Mouse (Mus musculus) kidney, embryonic 14.5 days (tissue): ENCODE data around the gene Tbx4. TPM values are rescaled to one million over a fixed set of nuclear protein-coding genes. Genes with fewer than 3 reads are reported as not detected.

Experiments
- ATAC-seq: fragments of 200-750 bp; cut with Nextera tagmentation; 2 replicates; pipeline ENCODE4 v1.8.0; 2017; ENCODE audit warnings: moderate number of reproducible peaks, mild to moderate bottlenecking, moderate TSS enrichment, moderate library complexity; ENCODE audit not compliant: low FRiP score, low TSS enrichment
- H3K27ac ChIP-seq: fragments of 300-500 bp; sonication (generic); 2 replicates; pipeline ENCODE4 v1.5.1; 2014; ENCODE audit warnings: low read depth, mild to moderate bottlenecking, low read length, moderate library complexity, mixed read lengths
- H3K27me3 ChIP-seq: fragments of 300-500 bp; sonication (generic); 2 replicates; pipeline ENCODE4 v1.6.1; 2014; ENCODE audit warnings: mild to moderate bottlenecking, low read length; ENCODE audit not compliant: control insufficient read depth, insufficient read depth
- H3K36me3 ChIP-seq: fragments of 300-500 bp; sonication (generic); 2 replicates; pipeline ENCODE4 v1.6.1; 2014; ENCODE audit warnings: low read length, mixed read lengths; ENCODE audit not compliant: control insufficient read depth, insufficient read depth
- H3K4me1 ChIP-seq: fragments of 300-500 bp; sonication (generic); 2 replicates; pipeline ENCODE4 v1.6.1; 2014; ENCODE audit warnings: low read length, mixed read lengths; ENCODE audit not compliant: control insufficient read depth, insufficient read depth
- H3K4me2 ChIP-seq: fragments of 300-500 bp; sonication (generic); replicated peaks from 2 replicates; pipeline ENCODE4 v1.6.1; 2014; ENCODE audit warnings: low read depth, mild to moderate bottlenecking, low read length
- H3K4me3 ChIP-seq: fragments of 300-500 bp; sonication (generic); 2 replicates; pipeline ENCODE4 v1.5.1; 2014; ENCODE audit warnings: mild to moderate bottlenecking, low read length
- H3K9ac ChIP-seq: fragments of 300-500 bp; sonication (generic); 2 replicates; pipeline ENCODE4 v1.6.1; 2014; ENCODE audit warnings: low read depth, mild to moderate bottlenecking, low read length, moderate library complexity
- H3K9me3 ChIP-seq: fragments of 300-500 bp; sonication (generic); 2 replicates; pipeline ENCODE4 v1.6.1; 2016; ENCODE audit warnings: low read length; ENCODE audit not compliant: control insufficient read depth
- WGBS: fragments of 180-500 bp; shearing (Covaris S2); extraction: QIAGEN DNeasy Blood & Tissue Kit; methylation state at CpG from one replicate; pipeline ENCODE4 v1.1.7; 2014; 5-methylcytosine and 5-hydroxymethylcytosine counted together
- polyA plus RNA-seq: library from polyadenylated mRNA; unstranded; fragments of >200 nt; fragmentation: Nextera tagmentation; extraction: Ambion mirVana; gene quantifications from 2 replicates; pipeline ENCODE4 v1.2.1, GENCODE M21; 2014

The Tbx4 gene
- polyA plus RNA-seq, 1 experiment from 2014 or later = not detected

DNA sequence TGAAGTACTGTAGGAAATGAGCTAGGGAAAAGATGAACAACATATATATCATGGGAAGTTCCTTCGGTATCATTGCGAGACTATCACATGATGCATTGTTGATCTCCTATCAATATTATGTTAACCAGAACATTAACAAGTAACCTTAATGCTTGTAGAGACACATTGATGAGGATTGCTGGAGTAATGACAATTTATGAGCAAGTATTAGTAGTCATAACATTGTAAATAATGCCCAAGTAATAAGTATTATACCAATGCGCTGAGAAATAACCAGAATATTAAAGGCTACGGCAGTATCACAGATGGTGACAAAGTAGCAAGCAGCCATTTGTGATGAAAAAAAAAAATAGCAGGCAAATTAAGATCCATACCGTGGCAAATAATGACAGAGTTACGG lies 1.1 kb downstream of the Tbx4 start:
- H3K36me3 ChIP-seq = no peaks in the 10 kb centered on the region
- peaks cover 84% of the 10 kb centered on the region for H3K27me3 ChIP-seq
- no peak overlapping the region for H3K4me3 ChIP-seq
- H3K9ac ChIP-seq = no peak overlapping the region
- no peaks in the 10 kb centered on the region for H3K9me3 ChIP-seq
- WGBS = 23% methylated on average over 6 of the region's 6 CpGs
- H3K4me2 ChIP-seq = no peak overlapping the region
- H3K27ac ChIP-seq = no peak overlapping the region
- no peaks in the 10 kb centered on the region for H3K4me1 ChIP-seq
- no peak for ATAC-seq

GRCm38 (mm10) chr11:85887801-85888450 lies 1.7 kb downstream of the Tbx4 start:
- 3% methylated on average over 17 of the region's 17 CpGs for WGBS
- no peaks in the 10 kb centered on the region for H3K4me1 ChIP-seq
- no peaks in the 10 kb centered on the region for H3K36me3 ChIP-seq
- peaks cover 87% of the 10 kb centered on the region for H3K27me3 ChIP-seq
- no peak overlapping the region for H3K27ac ChIP-seq
- no peak overlapping the region for H3K4me2 ChIP-seq
- no peak overlapping the region; the same call in 1 of the 2 replicates for H3K4me3 ChIP-seq
- H3K9ac ChIP-seq = no peak overlapping the region
- H3K9me3 ChIP-seq = no peaks in the 10 kb centered on the region
- no peak for ATAC-seq

GRCm38 (mm10) chr11:85888451-85888961 lies 2.3 kb downstream of the Tbx4 start:
- Histone ChIP-seq H3K9ac (no peak overlapping the region), H3K27ac (no peak overlapping the region), H3K4me2 (0 out of 2 replicates have a peak overlapping the region, but pooled peaks have one; percentile 1), H3K36me3 (no peaks in the 10 kb centered on the region), H3K27me3 (peaks cover 93% of the 10 kb centered on the region), H3K4me3 (no peak overlapping the region; the same call in 1 of the 2 replicates), H3K9me3 (no peaks in the 10 kb centered on the region), H3K4me1 (no peaks in the 10 kb centered on the region)
- peak; percentile 58; the same call in 1 of the 2 replicates for ATAC-seq
- 2% methylated on average over 26 of the region's 26 CpGs for WGBS

DNA sequence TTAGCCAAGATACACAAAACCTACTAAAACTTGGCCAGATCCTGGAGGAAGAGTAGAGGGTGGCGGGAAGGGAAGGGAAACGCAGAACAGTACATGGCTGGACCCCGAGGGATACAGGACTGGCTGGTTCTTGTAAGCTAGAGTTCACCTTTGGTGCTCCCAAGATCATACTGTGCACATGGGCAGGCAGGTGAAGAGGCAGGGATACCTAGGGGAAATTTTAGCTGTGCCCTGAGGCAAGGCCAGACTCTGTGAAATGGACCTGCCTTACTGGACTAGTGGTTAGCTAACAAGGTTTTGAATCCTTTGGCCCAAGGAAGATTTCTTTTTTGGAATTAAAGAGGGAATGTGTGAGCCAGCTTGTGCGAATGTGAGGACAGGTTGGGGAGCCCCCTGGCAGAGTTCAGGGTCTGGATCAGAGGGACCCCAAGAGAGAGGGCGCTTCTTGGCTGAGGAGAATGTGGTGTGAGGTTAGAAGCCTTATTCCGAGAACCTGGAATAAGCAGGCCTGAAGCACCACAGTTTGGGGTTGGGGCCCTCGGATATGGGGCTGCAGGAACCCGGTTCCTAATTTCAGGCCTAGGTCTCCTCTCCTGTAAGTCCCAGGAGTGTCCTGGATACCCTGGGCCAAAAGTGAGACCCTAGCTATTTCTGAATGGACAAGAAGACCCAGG lies 3.0 kb downstream of the Tbx4 start:
- Histone ChIP-seq H3K9ac (no peak overlapping the region), H3K9me3 (no peaks in the 10 kb centered on the region), H3K27me3 (peaks cover 98% of the 10 kb centered on the region), H3K36me3 (no peaks in the 10 kb centered on the region), H3K4me1 (no peaks in the 10 kb centered on the region), H3K4me2 (no peak overlapping the region), H3K4me3 (no peak overlapping the region), H3K27ac (no peak overlapping the region)
- 26% methylated on average over 8 of the region's 8 CpGs for WGBS
- 0 out of 2 replicates have a peak, but pooled peaks have one; percentile 11 for ATAC-seq

- Histone ChIP-seq H3K4me2 (no peak overlapping the region), H3K4me3 (peak overlapping the region; percentile 8; the same call in 1 of the 2 replicates), H3K9ac (no peak overlapping the region), H3K27ac (no peak overlapping the region), H3K27me3 (peaks cover 98% of the 10 kb centered on the region), H3K36me3 (no peaks in the 10 kb centered on the region), H3K9me3 (no peaks in the 10 kb centered on the region), H3K4me1 (peaks cover 4% of the 10 kb centered on the region)
- no peak for ATAC-seq
- 5% methylated on average over 47 of the region's 47 CpGs for WGBS
These were observed 3.7 kb downstream of the Tbx4 start for GRCm38 (mm10) chr11:85889730-85890562.

DNA sequence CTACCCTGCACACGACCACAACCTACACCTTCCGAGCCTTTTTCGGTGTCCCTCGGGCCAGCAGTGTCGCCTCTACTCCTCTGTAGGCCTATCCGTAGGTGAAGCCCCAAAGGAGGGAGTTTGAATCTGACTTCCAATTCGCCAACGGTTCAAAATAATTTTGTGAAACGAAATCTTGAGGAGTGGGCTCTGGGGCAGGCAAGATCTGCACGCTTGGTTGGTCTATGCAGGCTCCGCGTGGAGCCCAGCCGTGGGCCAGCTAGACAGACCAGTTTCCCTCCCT lies 4.3 kb downstream of the Tbx4 start:
- WGBS = 2% methylated on average over 13 of the region's 13 CpGs
- no peak overlapping the region for H3K9ac ChIP-seq
- H3K4me3 ChIP-seq = 0 out of 2 replicates have a peak overlapping the region, but pooled peaks have one; percentile 8
- no peaks in the 10 kb centered on the region for H3K9me3 ChIP-seq
- H3K4me2 ChIP-seq = no peak overlapping the region
- H3K36me3 ChIP-seq = no peaks in the 10 kb centered on the region
- H3K27ac ChIP-seq = no peak overlapping the region
- H3K4me1 ChIP-seq = peaks cover 7% of the 10 kb centered on the region
- ATAC-seq = no peak
- peaks cover 98% of the 10 kb centered on the region for H3K27me3 ChIP-seq

DNA sequence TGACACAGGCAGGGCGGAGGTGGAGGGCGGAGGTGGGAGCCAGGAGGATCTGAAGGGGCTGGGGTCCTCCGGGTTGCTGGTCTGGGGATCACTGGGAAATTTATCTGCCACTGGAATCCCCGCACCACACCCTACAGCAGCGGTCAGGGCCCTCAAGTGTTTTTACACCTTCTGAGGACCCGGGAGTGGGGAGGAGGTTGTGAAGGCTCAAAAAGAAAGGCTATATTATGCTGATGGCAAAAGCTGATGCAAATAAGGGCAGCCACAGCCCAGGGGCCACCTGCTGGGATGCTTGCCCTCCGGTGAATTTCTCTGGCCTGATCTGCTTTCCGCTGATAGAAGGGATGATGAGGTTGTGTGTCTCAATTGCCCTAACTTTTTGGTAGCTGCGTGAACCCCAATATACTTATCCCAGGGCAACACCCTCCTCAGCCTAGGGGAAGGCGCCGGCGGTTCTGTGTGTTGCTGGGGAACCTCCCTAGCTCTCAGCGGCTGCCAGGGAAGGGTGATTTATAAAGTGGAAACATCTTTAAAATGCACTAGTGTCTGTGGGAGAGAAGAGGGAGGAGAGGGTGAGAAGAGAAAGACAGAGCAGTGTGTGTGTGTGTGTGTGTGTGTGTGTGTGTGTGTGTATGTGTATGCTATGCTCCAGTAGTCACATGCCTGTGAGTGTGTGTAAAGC lies 4.9 kb downstream of the Tbx4 start:
- H3K27ac ChIP-seq = no peak overlapping the region
- H3K4me2 ChIP-seq = no peak overlapping the region
- H3K9ac ChIP-seq = no peak overlapping the region
- ATAC-seq = no peak
- H3K4me3 ChIP-seq = no peak overlapping the region
- H3K27me3 ChIP-seq = peaks cover 98% of the 10 kb centered on the region
- 2% methylated on average over 13 of the region's 13 CpGs for WGBS
- no peaks in the 10 kb centered on the region for H3K36me3 ChIP-seq
- peaks cover 7% of the 10 kb centered on the region for H3K4me1 ChIP-seq
- no peaks in the 10 kb centered on the region for H3K9me3 ChIP-seq

DNA sequence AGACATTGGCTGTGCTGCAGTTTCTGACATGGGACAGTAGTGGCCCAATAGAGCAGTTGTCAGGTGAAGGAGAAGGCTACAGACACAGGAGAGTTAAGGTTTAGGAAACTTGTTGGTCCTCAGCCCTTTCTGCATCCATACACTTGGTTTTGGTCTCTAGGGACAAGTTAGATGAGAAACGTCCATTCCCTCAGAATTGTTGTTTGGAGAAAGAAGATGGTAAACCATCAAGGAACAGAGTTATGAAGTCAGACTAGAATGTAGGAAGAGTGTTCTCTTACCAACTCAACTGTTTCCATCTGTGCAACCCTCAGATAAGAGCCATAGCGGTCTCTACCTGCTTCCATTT lies 5.4 kb downstream of the Tbx4 start:
- Histone ChIP-seq H3K36me3 (no peaks in the 10 kb centered on the region), H3K4me2 (no peak overlapping the region), H3K4me3 (no peak overlapping the region), H3K27me3 (peaks cover 97% of the 10 kb centered on the region), H3K4me1 (peaks cover 7% of the 10 kb centered on the region), H3K9ac (no peak overlapping the region), H3K27ac (no peak overlapping the region), H3K9me3 (no peaks in the 10 kb centered on the region)
- 5% methylated on average over 2 of the region's 2 CpGs for WGBS
- no peak for ATAC-seq
